Mouse (Mus musculus): ENCODE measurements around the gene Olfr857. TPM values are rescaled to one million over a fixed set of nuclear protein-coding genes. Genes with fewer than 3 reads are reported as not detected.
"Not testable (repeated sequence)": the region's sequence is repeated elsewhere in the genome, so short reads cannot be mapped to it uniquely, and the experiment has no call there.

The Olfr857 gene
- polyA plus RNA-seq (2012), result not detected in 2 replicates

- Histone ChIP-seq H3K27me3 (ENCODE audit: control insufficient read depth) (no peaks in the 10 kb centered on the region), H3K36me3 (ENCODE audit: control insufficient read depth) (no peaks in the 10 kb centered on the region), H3K9me3 (ENCODE audit: control insufficient read depth, low read length) (no peaks in the 10 kb centered on the region), H3K4me3 (replicated peaks) (no peak within 1 kb of the TSS), H3K4me1 (ENCODE audit: control insufficient read depth) (no peaks in the 10 kb centered on the region)
- TF ChIP-seq TAL1 (IDR thresholded peaks at IDR 0.05; ENCODE audit: low read length) (no peak), GATA1 (IDR thresholded peaks at IDR 0.05; ENCODE audit: low read length) (no peak)
Measured at GRCm38 (mm10) chr9:19709133-19709532, at the start of gene Olfr857. Gene Olfr857 (plus strand): TSS chr9:19709433.

- TF ChIP-seq TAL1 (IDR thresholded peaks at IDR 0.05; ENCODE audit: low read length) (no peak), GATA1 (IDR thresholded peaks at IDR 0.05; ENCODE audit: low read length) (no peak)
- Histone ChIP-seq H3K9me3 (ENCODE audit: control insufficient read depth, low read length) (peaks cover 3% of the 10 kb centered on the region; the same call in 1 of the 2 replicates), H3K36me3 (ENCODE audit: control insufficient read depth) (no peaks in the 10 kb centered on the region), H3K4me1 (ENCODE audit: control insufficient read depth) (no peaks in the 10 kb centered on the region), H3K27me3 (ENCODE audit: control insufficient read depth) (no peaks in the 10 kb centered on the region), H3K4me3 (replicated peaks) (no peak overlapping the region)
Measured at GRCm38 (mm10) chr9:19690281-19690680, 19.0 kb upstream of the Olfr857 start.

DNA sequence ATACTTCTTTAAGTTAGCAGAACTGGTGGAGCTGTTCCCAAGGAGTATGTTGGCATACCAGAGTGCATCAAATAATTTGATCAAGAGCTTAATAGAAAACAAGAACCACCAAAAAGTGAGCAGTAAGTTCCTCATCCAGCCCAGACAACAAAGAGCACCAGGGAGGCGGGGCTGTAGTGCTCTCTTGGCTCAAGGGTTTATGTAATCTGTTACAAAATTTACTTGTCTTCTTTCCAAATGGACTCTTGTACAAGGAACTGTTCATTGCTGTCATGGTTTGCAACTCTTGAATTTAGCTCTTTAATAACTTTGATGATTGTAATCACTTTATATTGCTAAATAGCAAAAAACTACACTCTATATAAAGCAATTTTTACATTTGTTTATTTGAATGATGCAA is 17.8 kb upstream of the Olfr857 start:
- H3K9me3 ChIP-seq (ENCODE audit: control insufficient read depth, low read length), result peaks cover 3% of the 10 kb centered on the region; the same call in 1 of the 2 replicates
- H3K4me3 ChIP-seq (replicated peaks), result no peak overlapping the region
- no peaks in the 10 kb centered on the region for H3K4me1 ChIP-seq (ENCODE audit: control insufficient read depth)
- H3K27me3 ChIP-seq (ENCODE audit: control insufficient read depth), result no peaks in the 10 kb centered on the region
- TF ChIP-seq GATA1 (IDR thresholded peaks at IDR 0.05; ENCODE audit: low read length) (no peak), TAL1 (IDR thresholded peaks at IDR 0.05; ENCODE audit: low read length) (no peak)
- H3K36me3 ChIP-seq (ENCODE audit: control insufficient read depth), result no peaks in the 10 kb centered on the region

GRCm38 (mm10) chr9:19692430-19692829 is 16.8 kb upstream of the Olfr857 start:
- H3K9me3 ChIP-seq (ENCODE audit: control insufficient read depth, low read length), result peaks cover 3% of the 10 kb centered on the region; the same call in 1 of the 2 replicates
- H3K27me3 ChIP-seq (ENCODE audit: control insufficient read depth), result no peaks in the 10 kb centered on the region
- TF ChIP-seq TAL1 (IDR thresholded peaks at IDR 0.05; ENCODE audit: low read length) (no peak), GATA1 (IDR thresholded peaks at IDR 0.05; ENCODE audit: low read length) (no peak)
- H3K36me3 ChIP-seq (ENCODE audit: control insufficient read depth), result no peaks in the 10 kb centered on the region
- H3K4me3 ChIP-seq (replicated peaks), result no peak overlapping the region
- H3K4me1 ChIP-seq (ENCODE audit: control insufficient read depth), result no peaks in the 10 kb centered on the region

GRCm38 (mm10) chr9:19694285-19694684 is 14.9 kb upstream of the Olfr857 start:
- H3K27me3 ChIP-seq (ENCODE audit: control insufficient read depth); H3K4me1 ChIP-seq (ENCODE audit: control insufficient read depth); H3K4me3 ChIP-seq (replicated peaks); H3K9me3 ChIP-seq (ENCODE audit: control insufficient read depth, low read length); H3K36me3 ChIP-seq (ENCODE audit: control insufficient read depth): not testable (repeated sequence)

- H3K27me3 ChIP-seq (ENCODE audit: control insufficient read depth); H3K9me3 ChIP-seq (ENCODE audit: control insufficient read depth, low read length); H3K36me3 ChIP-seq (ENCODE audit: control insufficient read depth); H3K4me1 ChIP-seq (ENCODE audit: control insufficient read depth); H3K4me3 ChIP-seq (replicated peaks): not testable (repeated sequence)
Measured at GRCm38 (mm10) chr9:19694898-19695379, 14.3 kb upstream of the Olfr857 start.

DNA sequence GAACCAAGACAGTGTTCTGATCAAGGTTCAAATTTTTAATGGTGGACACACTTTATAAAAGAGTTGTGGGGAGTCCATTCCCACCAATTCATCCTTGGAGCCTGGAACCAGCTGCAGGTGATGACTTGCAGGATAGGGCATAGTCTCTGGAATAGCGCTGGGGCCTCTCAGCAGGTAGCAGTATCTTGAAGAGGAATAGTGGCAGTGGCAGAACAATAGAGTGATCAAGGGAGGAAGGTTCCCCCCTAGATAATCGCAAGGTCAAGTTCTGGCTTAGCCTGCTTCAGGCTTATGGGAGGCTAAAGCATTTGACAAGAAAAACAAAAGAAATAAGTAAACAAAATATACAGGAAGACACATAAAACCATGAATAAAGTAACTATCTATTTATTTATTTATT is 4.7 kb upstream of the Olfr857 start:
- H3K4me3 ChIP-seq (replicated peaks); H3K4me1 ChIP-seq (ENCODE audit: control insufficient read depth); H3K9me3 ChIP-seq (ENCODE audit: control insufficient read depth, low read length); H3K27me3 ChIP-seq (ENCODE audit: control insufficient read depth); H3K36me3 ChIP-seq (ENCODE audit: control insufficient read depth): not testable (repeated sequence)

Other genes with a start within 250 kb of the Olfr857 start
- gene Olfr850, start 231.2 kb upstream of the Olfr857 start, polyA plus RNA-seq (2012), result not detected in 2 replicates
- gene Olfr851, start 216.1 kb upstream of the Olfr857 start, polyA plus RNA-seq (2012), result not detected in 2 replicates
- gene Olfr853, start 168.4 kb upstream of the Olfr857 start, polyA plus RNA-seq (2012), result not detected in 2 replicates
- gene Olfr854, start 142.1 kb upstream of the Olfr857 start, polyA plus RNA-seq (2012), result not detected in 2 replicates
- gene Olfr855, start 126.8 kb upstream of the Olfr857 start, polyA plus RNA-seq (2012), result not detected in 2 replicates
- 0.02 TPM in 1 of 2 replicates, not detected in the other for gene Zfp317, start 87.3 kb upstream of the Olfr857 start, polyA plus RNA-seq (2012)
- 0.01 TPM in 1 of 2 replicates, not detected in the other for gene Olfr58, start 70.8 kb downstream of the Olfr857 start, polyA plus RNA-seq (2012)
- 0.01 TPM in 1 of 2 replicates, not detected in the other for gene Olfr859, start 95.5 kb downstream of the Olfr857 start, polyA plus RNA-seq (2012)
- not detected in 2 replicates for gene Olfr860, start 140.3 kb downstream of the Olfr857 start, polyA plus RNA-seq (2012)
- not detected in 2 replicates for gene Olfr862, start 178.6 kb downstream of the Olfr857 start, polyA plus RNA-seq (2012)
- 0.01 TPM in 1 of 2 replicates, not detected in the other for gene Olfr77, start 207.4 kb downstream of the Olfr857 start, polyA plus RNA-seq (2012)